Mouse (Mus musculus) neural tube, embryonic 12.5 days (tissue): ENCODE measurements around the gene Stx8. TPM values are rescaled to one million over a fixed set of nuclear protein-coding genes. Genes with fewer than 3 reads are reported as not detected.

Experiments used
- ATAC-seq: fragments of 200-750 bp; cut with Nextera tagmentation; 2 replicates; pipeline ENCODE4 v1.8.0; 2017; ENCODE audit warnings: low read depth, mild to moderate bottlenecking, moderate TSS enrichment, moderate library complexity; ENCODE audit not compliant: low FRiP score
- H3K27ac ChIP-seq: fragments of 300-500 bp; sonication (generic); 2 replicates; pipeline ENCODE4 v1.5.1; 2016
- H3K27me3 ChIP-seq: fragments of 300-500 bp; sonication (generic); replicated peaks from 2 replicates; pipeline ENCODE4 v1.6.1; 2016; ENCODE audit warnings: mild to moderate bottlenecking
- H3K36me3 ChIP-seq: fragments of 300-500 bp; sonication (generic); 2 replicates; pipeline ENCODE4 v1.6.1; 2016; ENCODE audit warnings: mild to moderate bottlenecking
- H3K4me1 ChIP-seq: fragments of 300-500 bp; sonication (generic); 2 replicates; pipeline ENCODE4 v1.6.1; 2016
- H3K4me2 ChIP-seq: fragments of 300-500 bp; sonication (generic); replicated peaks from 2 replicates; pipeline ENCODE4 v1.6.1; 2016; ENCODE audit warnings: mild to moderate bottlenecking
- H3K4me3 ChIP-seq: fragments of 300-500 bp; sonication (generic); 2 replicates; pipeline ENCODE4 v1.5.1; 2016
- H3K9ac ChIP-seq: fragments of 300-500 bp; sonication (generic); 2 replicates; pipeline ENCODE4 v1.6.1; 2016; ENCODE audit warnings: mild to moderate bottlenecking
- H3K9me3 ChIP-seq: fragments of 300-500 bp; sonication (generic); 2 replicates; pipeline ENCODE4 v1.6.1; 2016; ENCODE audit warnings: mild to moderate bottlenecking
- WGBS: fragments of 180-500 bp; shearing (Covaris S2); methylation state at CpG from one replicate; pipeline ENCODE4 v1.1.7; 2016; 5-methylcytosine and 5-hydroxymethylcytosine counted together
- microRNA-seq: library from miRNA; unstranded; fragments of <30 nt; microRNA quantifications from one replicate; pipeline ENCODE4, GENCODE M21; 2017
- polyA plus RNA-seq: library from polyadenylated mRNA; unstranded; fragments of >200 nt; fragmentation: Nextera tagmentation; extraction: Ambion mirVana; gene quantifications from 2 replicates; pipeline ENCODE4 v1.2.1, GENCODE M21; 2016

Stx8 gene
- polyA plus RNA-seq, 1 experiment from 2014 or later, result 69.0 TPM

GRCm38 (mm10) chr11:68228941-68229665 is 263.1 kb downstream of the Stx8 start:
- H3K27me3 ChIP-seq, result peaks cover 10% of the 10 kb centered on the region

GRCm38 (mm10) chr11:68231558-68231957 is 265.6 kb downstream of the Stx8 start:
- ATAC-seq, result no peak
- Histone ChIP-seq H3K9me3 (no peaks in the 10 kb centered on the region; the same call in 1 of the 2 replicates), H3K4me2 (no peak overlapping the region), H3K4me3 (no peak overlapping the region), H3K4me1 (peaks cover 24% of the 10 kb centered on the region), H3K27ac (no peak overlapping the region), H3K9ac (no peak overlapping the region), H3K36me3 (no peaks in the 10 kb centered on the region), H3K27me3 (peaks cover 23% of the 10 kb centered on the region)
- WGBS, result 90% methylated on average over 5 of the region's 5 CpGs

More at GRCm38 (mm10) chr11:68228941-68229665, 263.1 kb downstream of the Stx8 start:
- Histone ChIP-seq H3K9ac (peak overlapping the region; percentile 17; the same call in 1 of the 2 replicates), H3K4me1 (peaks cover 24% of the 10 kb centered on the region), H3K9me3 (no peaks in the 10 kb centered on the region; the same call in 1 of the 2 replicates), H3K4me2 (no peak overlapping the region), H3K27ac (no peak overlapping the region), H3K36me3 (0 out of 2 replicates have a peak, but pooled peaks cover 3% of the 10 kb centered on the region), H3K4me3 (no peak overlapping the region)
- ATAC-seq, result no peak
- WGBS, result 64% methylated on average over 18 of the region's 18 CpGs

GRCm38 (mm10) chr11:68233469-68233965 is 267.5 kb downstream of the Stx8 start:
- Histone ChIP-seq H3K4me1 (peaks cover 14% of the 10 kb centered on the region; the same call in 1 of the 2 replicates), H3K4me3 (no peak overlapping the region), H3K4me2 (no peak overlapping the region), H3K9ac (no peak overlapping the region), H3K9me3 (no peaks in the 10 kb centered on the region; the same call in 1 of the 2 replicates), H3K36me3 (no peaks in the 10 kb centered on the region), H3K27me3 (peaks cover 39% of the 10 kb centered on the region), H3K27ac (no peak overlapping the region)
- ATAC-seq, result no peak
- WGBS, result 74% methylated on average over 9 of the region's 9 CpGs

- H3K4me1 ChIP-seq, result peaks cover 17% of the 10 kb centered on the region
- no peak overlapping the region for H3K9ac ChIP-seq
- peaks cover 13% of the 10 kb centered on the region; the same call in 1 of the 2 replicates for H3K36me3 ChIP-seq
- ATAC-seq, result no peak
- H3K4me2 ChIP-seq, result no peak overlapping the region
- no peak overlapping the region for H3K27ac ChIP-seq
- H3K27me3 ChIP-seq, result peaks cover 46% of the 10 kb centered on the region
- WGBS, result 14% methylated on average over 5 of the region's 5 CpGs
- no peak overlapping the region for H3K4me3 ChIP-seq
- H3K9me3 ChIP-seq, result peaks cover 3% of the 10 kb centered on the region; the same call in 1 of the 2 replicates
These were observed 273.8 kb downstream of the Stx8 start for GRCm38 (mm10) chr11:68239756-68240155.

- 80% methylated on average over 16 of the region's 16 CpGs for WGBS
- Histone ChIP-seq H3K9me3 (peaks cover 3% of the 10 kb centered on the region; the same call in 1 of the 2 replicates), H3K36me3 (peaks cover 19% of the 10 kb centered on the region), H3K4me1 (peaks cover 11% of the 10 kb centered on the region), H3K27ac (no peak overlapping the region), H3K4me2 (no peak overlapping the region), H3K9ac (no peak overlapping the region), H3K27me3 (peaks cover 18% of the 10 kb centered on the region), H3K4me3 (no peak overlapping the region)
- ATAC-seq, result no peak
These were observed 278.4 kb downstream of the Stx8 start for GRCm38 (mm10) chr11:68244254-68244991.

GRCm38 (mm10) chr11:68244992-68245261 is 278.9 kb downstream of the Stx8 start:
- H3K9me3 ChIP-seq, result peaks cover 3% of the 10 kb centered on the region; the same call in 1 of the 2 replicates
- peaks cover 5% of the 10 kb centered on the region; the same call in 1 of the 2 replicates for H3K4me1 ChIP-seq
- no peak overlapping the region for H3K4me2 ChIP-seq
- peaks cover 18% of the 10 kb centered on the region for H3K27me3 ChIP-seq
- ATAC-seq, result no peak
- no peak overlapping the region for H3K27ac ChIP-seq
- WGBS, result 91% methylated on average over 5 of the region's 5 CpGs
- no peak overlapping the region for H3K4me3 ChIP-seq
- H3K9ac ChIP-seq, result no peak overlapping the region
- H3K36me3 ChIP-seq, result peaks cover 19% of the 10 kb centered on the region

- Histone ChIP-seq H3K9me3 (peaks cover 3% of the 10 kb centered on the region; the same call in 1 of the 2 replicates), H3K4me2 (no peak overlapping the region), H3K27me3 (0 out of 2 replicates have a peak, but pooled peaks cover 3% of the 10 kb centered on the region), H3K9ac (no peak overlapping the region), H3K4me1 (no peaks in the 10 kb centered on the region), H3K36me3 (peaks cover 19% of the 10 kb centered on the region), H3K27ac (no peak overlapping the region), H3K4me3 (no peak overlapping the region)
- no peak for ATAC-seq
- WGBS, result 14% methylated on average over 6 of the region's 6 CpGs
These were observed 281.9 kb downstream of the Stx8 start for GRCm38 (mm10) chr11:68247897-68248296.

- 75% methylated on average over 6 of the region's 6 CpGs for WGBS
- no peak overlapping the region for H3K9ac ChIP-seq
- no peaks in the 10 kb centered on the region for H3K4me1 ChIP-seq
- no peak overlapping the region for H3K4me3 ChIP-seq
- H3K4me2 ChIP-seq, result no peak overlapping the region
- ATAC-seq, result no peak
- H3K36me3 ChIP-seq, result peaks cover 8% of the 10 kb centered on the region
- H3K27ac ChIP-seq, result no peak overlapping the region
- no peaks in the 10 kb centered on the region for H3K9me3 ChIP-seq
- H3K27me3 ChIP-seq, result 0 out of 2 replicates have a peak, but pooled peaks cover 3% of the 10 kb centered on the region
These were observed 284.1 kb downstream of the Stx8 start for GRCm38 (mm10) chr11:68250106-68250505.

GRCm38 (mm10) chr11:68253531-68253930 is 287.5 kb downstream of the Stx8 start:
- H3K36me3 ChIP-seq, result peaks cover 15% of the 10 kb centered on the region
- no peak for ATAC-seq
- H3K9ac ChIP-seq, result no peak overlapping the region

More at GRCm38 (mm10) chr11:68253531-68253930, 287.5 kb downstream of the Stx8 start:
- no peaks in the 10 kb centered on the region for H3K4me1 ChIP-seq
- H3K9me3 ChIP-seq, result no peaks in the 10 kb centered on the region
- WGBS, result 75% methylated on average over 7 of the region's 7 CpGs
- H3K27ac ChIP-seq, result no peak overlapping the region
- no peak overlapping the region for H3K4me2 ChIP-seq
- H3K27me3 ChIP-seq, result no peaks in the 10 kb centered on the region
- H3K4me3 ChIP-seq, result no peak overlapping the region

Small RNA genes within 50 kb of the gene (microRNA-seq; reads per million reads assigned to microRNA genes)
- not detected for gene Mir6406

Other genes with a start within 250 kb of the Stx8 start
- 0.04 TPM in 1 of 2 replicates, not detected in the other for gene Glp2r, start 195.0 kb upstream of the Stx8 start, polyA plus RNA-seq
- not detected in 2 replicates for gene Gsg1l2, start 191.6 kb upstream of the Stx8 start, polyA plus RNA-seq
- gene Dhrs7c, start 168.0 kb upstream of the Stx8 start, polyA plus RNA-seq, result 0.34 and 0.75 TPM in 2 replicates
- gene Usp43, start 44.0 kb upstream of the Stx8 start, polyA plus RNA-seq, result 0.72 and 0.91 TPM in 2 replicates
- 0.81 and 0.86 TPM in 2 replicates for gene Cfap52, start 542 bp upstream of the Stx8 start, polyA plus RNA-seq